Mouse (Mus musculus) C2C12 (cell line): ENCODE results near the gene Msl2.

Source experiments
- CEBPB ChIP-seq: IDR thresholded peaks from one replicate; pipeline ENCODE4 v1.6.1; 2011; ENCODE audit warnings: low read depth, mild to moderate bottlenecking, control low read depth, moderate library complexity
- CTCF ChIP-seq: IDR thresholded peaks from one replicate; pipeline ENCODE4 v1.5.1; 2011; ENCODE audit not compliant: control insufficient read depth, insufficient read depth, insufficient read length
- FOSL1 ChIP-seq: IDR thresholded peaks from one replicate; pipeline ENCODE4 v1.8.0; 2011; ENCODE audit warnings: mild to moderate bottlenecking, low read length; ENCODE audit not compliant: poor library complexity, insufficient read depth, severe bottlenecking
- MAX ChIP-seq: IDR thresholded peaks from one replicate; pipeline ENCODE4 v1.6.1; 2011; ENCODE audit warnings: mild to moderate bottlenecking, control low read depth
- MYOD1 ChIP-seq: IDR thresholded peaks from one replicate; pipeline ENCODE4 v1.6.1; 2011; ENCODE audit warnings: low read depth; ENCODE audit not compliant: control insufficient read depth, insufficient read length
- USF1 ChIP-seq: IDR thresholded peaks from one replicate; pipeline ENCODE4 v1.6.1; 2011; ENCODE audit warnings: low read depth, mild to moderate bottlenecking, control low read depth, moderate library complexity

- no peak for TF ChIP-seq CTCF
- no peak for TF ChIP-seq CEBPB
- no peak for TF ChIP-seq USF1
- no peak for TF ChIP-seq MAX
- TF ChIP-seq MYOD1 = no peak
- TF ChIP-seq FOSL1 = no peak
Measured at GRCm38 (mm10) chr9:101105735-101106134, 31.8 kb downstream of the Msl2 start.
